Mouse (Mus musculus) CH12.LX (cell line): ENCODE measurements around the gene Adamtsl5.

Experiments
- CTCF ChIP-seq, 2 experiments: IDR thresholded peaks in 1 of 2; conservative IDR thresholded peaks in 1 of 2; 2 replicates each; pipeline ENCODE4 v1.5.1; 2011 to 2012; ENCODE audit warnings: low read depth in 2 of 2, low read length in 2 of 2, improper control_type of control experiment in 1 of 2, inconsistent platforms in 1 of 2, mild to moderate bottlenecking in 1 of 2, moderate library complexity in 1 of 2
- EP300 ChIP-seq: IDR thresholded peaks from 2 replicates; pipeline ENCODE4 v1.6.1; 2011; ENCODE audit warnings: low read length, improper control_type of control experiment
- IRF4 ChIP-seq: IDR thresholded peaks from 2 replicates; pipeline ENCODE4 v1.6.1; 2014; ENCODE audit warnings: low read depth, mild to moderate bottlenecking, inconsistent platforms, low read length, improper control_type of control experiment
- MAFK ChIP-seq: IDR thresholded peaks from 2 replicates; pipeline ENCODE4 v1.6.1; 2011; ENCODE audit warnings: low read length, improper control_type of control experiment; ENCODE audit not compliant: insufficient replicate concordance
- MAX ChIP-seq: IDR thresholded peaks from 2 replicates; pipeline ENCODE4 v1.6.1; 2011; ENCODE audit warnings: low read length, improper control_type of control experiment
- MAZ ChIP-seq: IDR thresholded peaks from 2 replicates; pipeline ENCODE4 v1.6.1; 2012; ENCODE audit warnings: low read depth, mild to moderate bottlenecking, inconsistent platforms, low read length, improper control_type of control experiment, moderate library complexity
- MEF2A ChIP-seq: IDR thresholded peaks from 2 replicates; pipeline ENCODE4 v1.6.1; 2014; ENCODE audit warnings: low read depth, mild to moderate bottlenecking, inconsistent platforms, low read length, improper control_type of control experiment, borderline replicate concordance
- MXI1 ChIP-seq: IDR thresholded peaks from 2 replicates; pipeline ENCODE4 v1.6.1; 2011; ENCODE audit warnings: mild to moderate bottlenecking, low read depth, low read length, improper control_type of control experiment
- MYC ChIP-seq: IDR thresholded peaks from 2 replicates; pipeline ENCODE4 v1.6.1; 2011; ENCODE audit warnings: low read depth, mild to moderate bottlenecking, improper control_type of control experiment, low read length
- NRF1 ChIP-seq: IDR thresholded peaks from 2 replicates; pipeline ENCODE4 v1.6.1; 2014; ENCODE audit warnings: low read depth, mild to moderate bottlenecking, inconsistent platforms, low read length, improper control_type of control experiment, moderate library complexity
- POLR2A ChIP-seq: IDR thresholded peaks from 2 replicates; pipeline ENCODE4 v1.6.1; 2011; ENCODE audit warnings: low read depth, mild to moderate bottlenecking, improper control_type of control experiment, low read length
- RAD21 ChIP-seq: IDR thresholded peaks from 2 replicates; pipeline ENCODE4 v1.6.1; 2011; ENCODE audit warnings: low read depth, mild to moderate bottlenecking, low read length, improper control_type of control experiment, moderate library complexity
- ZNF384 ChIP-seq: IDR thresholded peaks from 2 replicates; pipeline ENCODE4 v1.6.1; 2012; ENCODE audit warnings: low read depth, low read length, improper control_type of control experiment, inconsistent platforms

DNA sequence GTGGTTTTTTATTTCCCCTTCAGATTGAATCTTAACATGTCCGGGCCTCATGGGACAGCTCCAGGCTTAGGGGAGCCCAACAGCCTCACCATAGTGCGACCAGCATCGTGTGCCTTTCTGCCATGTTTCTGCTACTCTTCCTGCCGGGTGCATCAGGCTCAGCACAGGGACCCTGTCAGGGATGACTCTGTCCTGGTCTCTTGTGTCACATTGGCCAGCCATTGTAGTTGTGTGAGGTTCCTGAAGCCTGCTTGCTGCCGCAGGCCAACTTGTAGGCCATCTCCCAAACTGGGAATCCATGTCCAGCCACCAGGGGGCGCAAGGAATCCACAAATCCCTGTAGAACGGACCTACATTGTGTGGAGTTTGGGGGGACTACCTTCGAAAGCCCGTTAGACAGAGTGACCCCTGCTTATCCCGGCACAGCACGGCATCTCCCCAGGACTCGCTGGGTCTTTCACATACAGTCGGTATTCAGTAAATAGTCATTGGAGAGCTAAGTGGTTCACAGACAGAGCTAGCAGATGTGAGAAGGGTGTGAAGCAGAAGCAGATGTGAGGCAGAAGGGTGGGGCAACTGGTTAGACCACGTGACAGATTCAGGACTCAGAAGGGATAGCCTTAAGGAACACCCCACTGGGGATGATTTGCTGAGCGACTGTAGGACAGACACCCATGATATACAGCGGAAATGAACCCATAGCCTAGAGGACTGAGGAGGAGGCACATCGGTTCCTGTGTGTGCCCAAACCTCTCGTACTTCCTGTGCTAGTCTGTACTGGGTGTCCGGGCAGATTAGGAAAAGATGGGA is 8.1 kb downstream of the Adamtsl5 start:
- TF ChIP-seq NRF1 (no peak), CTCF (conservative IDR thresholded peaks at IDR 0.05 in 1 of 2, IDR thresholded peaks at IDR 0.05 in 1 of 2; ENCODE audit: low read depth in 2 of 2, low read length in 2 of 2) (peak; percentile 87), MAX (peak; percentile 42; the same call in 1 of the 2 replicates), POLR2A (no peak), MYC (no peak), MAFK (no peak), EP300 (no peak), IRF4 (peak; percentile 34; the same call in 1 of the 2 replicates), RAD21 (peak; percentile 62), MXI1 (no peak), MAZ (no peak), MEF2A (no peak), ZNF384 (no peak)
